Mouse (Mus musculus): ENCODE measurements around the gene Htr6.

The Htr6 gene

DNA sequence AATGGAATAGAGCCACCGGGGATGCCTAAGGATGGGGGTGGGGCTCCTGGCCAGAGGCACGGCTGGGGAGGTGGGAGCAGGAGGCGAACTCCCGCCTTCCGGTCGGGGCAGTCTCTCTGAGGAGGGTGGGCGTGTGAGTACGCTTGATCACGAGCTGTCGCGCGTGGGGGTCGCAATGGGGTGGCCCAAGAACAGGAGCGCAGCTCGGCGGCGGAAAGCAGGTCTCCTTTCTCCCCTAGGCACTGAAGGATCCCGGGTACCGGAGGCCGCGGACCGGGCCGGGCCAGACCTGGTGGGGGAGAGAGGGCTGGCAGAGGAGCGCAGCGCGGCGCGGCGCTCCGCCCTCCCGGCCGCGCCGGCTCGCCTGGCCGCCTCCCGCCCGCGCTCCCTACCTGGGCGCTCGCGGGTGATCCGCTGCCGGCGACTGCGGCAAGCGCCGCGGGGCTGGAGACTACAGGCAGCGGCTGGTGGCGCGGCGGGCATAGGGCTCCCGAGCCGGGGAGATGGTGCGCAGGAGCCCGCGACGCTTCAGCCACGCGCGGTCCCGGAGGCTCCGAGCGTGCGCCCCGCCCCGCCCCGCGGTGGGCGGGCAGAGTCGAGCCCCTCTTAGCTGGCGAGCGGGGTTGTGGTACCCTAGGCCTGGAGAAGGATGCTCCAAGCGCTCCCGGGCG, at the start of gene Htr6:
Gene Htr6, minus strand, starts transcription at position 530 of the 671 bp plus-strand sequence.
- DNase-seq (ENCODE audit: low read depth, low spot score), result no peak

DNA sequence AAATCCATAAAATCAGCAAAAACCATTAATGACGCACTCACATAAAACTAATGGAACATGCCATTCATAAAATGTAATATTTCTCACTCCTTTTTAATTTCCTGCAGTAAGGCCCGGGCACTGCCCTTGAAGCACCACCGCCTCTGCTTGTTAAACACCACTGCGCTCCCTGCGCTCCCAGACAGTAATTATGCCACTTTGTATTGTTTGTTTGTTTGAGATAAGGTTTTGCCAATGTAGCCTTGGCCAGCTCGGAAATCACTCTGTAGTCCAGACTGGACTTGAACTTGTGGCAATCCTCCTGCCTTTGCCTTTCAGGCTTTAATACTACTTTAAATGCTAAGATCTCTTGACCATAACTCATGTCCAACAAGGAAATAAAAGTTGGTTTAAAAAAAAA, 49.6 kb upstream of the Htr6 start:
- no peak for DNase-seq (ENCODE audit: low read depth, low spot score)

DNA sequence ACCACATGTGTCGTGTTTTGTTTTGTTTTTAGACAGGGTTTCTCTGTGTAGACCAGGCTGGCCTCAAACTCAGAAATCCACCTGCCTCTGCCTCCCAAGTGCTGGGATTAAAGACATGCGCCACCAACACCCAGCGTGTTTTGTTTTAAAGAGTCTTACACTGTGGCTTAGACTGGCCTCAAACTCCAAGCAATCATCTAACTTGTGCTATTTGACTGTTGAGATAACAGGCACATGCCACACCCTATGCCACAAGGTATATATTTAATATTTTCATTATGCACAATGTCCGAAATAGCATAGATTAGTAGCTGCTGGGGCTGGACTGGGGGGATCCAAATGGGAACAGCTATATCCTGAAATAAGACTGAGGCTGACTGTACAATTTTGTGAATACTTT, 47.2 kb upstream of the Htr6 start:
- DNase-seq (ENCODE audit: low read depth, low spot score), result no peak

DNA sequence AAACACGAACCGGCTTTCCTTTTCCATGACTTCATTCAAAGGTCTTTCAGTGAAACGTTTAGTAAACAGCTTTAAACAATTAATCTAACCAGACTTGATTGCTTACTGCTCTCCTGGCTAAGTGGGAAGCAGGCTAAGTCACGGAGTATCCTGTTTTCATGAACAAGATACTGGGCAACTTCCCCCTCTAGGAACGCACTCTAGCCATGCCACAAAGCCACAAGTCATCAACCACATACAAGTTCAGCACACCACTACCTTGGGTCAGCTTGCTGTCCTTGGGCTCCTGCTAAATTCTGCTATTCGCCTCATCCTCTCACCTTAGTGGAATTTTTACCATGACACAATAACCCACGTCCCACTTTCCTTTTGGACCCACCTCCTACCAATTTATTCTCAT, 45.6 kb upstream of the Htr6 start:
- DNase-seq (ENCODE audit: low read depth, low spot score), result no peak

DNA sequence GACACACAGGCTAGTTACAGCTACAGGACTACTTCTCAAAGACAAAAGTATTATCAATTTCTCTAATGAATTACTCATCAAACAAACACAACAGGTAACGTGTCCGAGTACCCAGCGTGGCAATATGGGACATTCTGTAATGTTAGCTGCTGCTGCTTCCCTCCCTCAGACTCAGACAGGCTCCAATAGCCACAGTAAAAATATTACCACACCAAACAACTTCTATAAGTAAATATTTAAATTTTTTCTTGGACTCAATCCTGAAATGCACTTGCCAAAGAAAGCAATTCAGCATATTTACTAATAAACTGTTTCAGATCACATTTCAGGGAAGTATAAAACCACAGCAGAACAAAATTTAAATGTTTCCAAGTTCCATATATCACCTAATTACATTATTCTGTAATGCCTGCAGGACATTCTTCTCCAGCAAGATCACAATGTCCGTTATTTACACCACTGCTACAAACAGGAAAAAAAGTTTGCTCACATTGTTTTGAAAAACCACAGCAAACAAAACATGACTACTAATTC, 45.0 kb upstream of the Htr6 start:
- no peak for DNase-seq (ENCODE audit: low read depth, low spot score)

DNA sequence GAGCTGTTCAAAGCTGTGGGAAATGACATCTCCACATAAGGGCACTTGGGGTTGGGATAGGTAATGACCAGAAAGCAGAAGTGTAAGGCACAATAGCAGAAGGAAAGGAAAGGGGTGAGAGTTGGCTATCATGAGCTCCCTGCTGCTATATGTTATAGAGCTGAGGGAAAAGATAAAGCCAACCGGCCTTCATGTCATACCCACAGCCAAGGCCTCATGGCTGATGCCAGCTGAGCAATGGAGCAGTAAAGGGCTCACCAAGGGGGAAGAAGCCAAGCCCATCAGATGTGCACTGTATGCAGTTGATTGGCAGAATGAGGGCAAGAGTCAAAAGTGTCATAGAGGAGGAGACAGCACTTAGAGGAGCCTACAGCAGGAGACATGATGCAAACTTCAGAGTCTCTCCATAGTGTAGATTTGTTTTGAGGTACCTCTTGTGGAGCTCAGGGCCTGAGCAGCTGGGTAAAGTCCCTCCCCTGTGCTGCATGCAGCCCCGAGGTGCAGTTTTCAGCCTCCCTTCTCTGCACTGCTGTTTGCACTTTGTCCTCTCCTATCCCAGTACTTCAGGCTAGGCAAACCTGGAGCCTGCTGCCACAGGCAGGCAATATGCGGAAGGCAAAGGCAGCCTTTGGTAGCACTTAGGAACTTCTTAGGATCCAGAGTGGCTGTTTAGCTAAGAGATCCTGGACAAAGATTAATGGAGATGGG, 41.1 kb upstream of the Htr6 start:
- DNase-seq (ENCODE audit: low read depth, low spot score), result no peak

DNA sequence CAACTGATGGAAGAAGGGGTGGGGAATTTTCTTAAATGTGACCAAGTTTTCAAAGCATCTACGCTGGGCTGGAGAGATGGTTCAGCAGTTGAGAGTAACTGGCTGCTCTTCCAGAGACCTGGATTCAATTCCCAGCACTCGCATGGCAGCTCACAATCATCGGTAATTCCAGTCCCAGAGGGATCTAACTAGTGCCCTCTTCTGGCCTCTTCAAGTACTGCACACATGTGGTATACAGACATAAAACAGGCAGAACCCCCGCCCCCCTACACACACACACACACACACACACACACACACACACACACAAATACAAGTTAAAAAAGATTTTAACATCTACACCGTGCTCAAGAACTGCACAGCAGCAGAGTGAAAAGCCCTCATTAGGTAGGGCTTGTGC, 40.4 kb upstream of the Htr6 start:
- DNase-seq (ENCODE audit: low read depth, low spot score), result no peak

DNA sequence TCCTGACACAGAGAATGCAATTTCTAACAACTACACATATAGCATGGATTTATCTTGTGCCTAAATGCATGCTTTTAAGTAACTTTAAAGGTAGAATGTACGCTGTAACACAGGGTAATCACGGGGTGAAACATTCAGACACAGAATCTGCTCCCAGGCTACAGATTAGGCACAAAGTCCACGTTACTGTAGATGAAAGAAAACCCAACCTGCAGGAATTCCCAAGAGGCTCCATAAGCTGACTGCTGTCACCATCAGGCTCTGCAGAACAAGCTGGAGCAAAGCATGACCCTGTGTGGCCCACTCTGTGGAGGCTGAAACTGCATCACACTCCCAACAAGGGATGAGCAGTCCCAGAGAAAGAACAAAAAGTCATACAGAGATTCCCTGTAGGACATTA, 37.1 kb upstream of the Htr6 start:
- no peak for DNase-seq (ENCODE audit: low read depth, low spot score)

DNA sequence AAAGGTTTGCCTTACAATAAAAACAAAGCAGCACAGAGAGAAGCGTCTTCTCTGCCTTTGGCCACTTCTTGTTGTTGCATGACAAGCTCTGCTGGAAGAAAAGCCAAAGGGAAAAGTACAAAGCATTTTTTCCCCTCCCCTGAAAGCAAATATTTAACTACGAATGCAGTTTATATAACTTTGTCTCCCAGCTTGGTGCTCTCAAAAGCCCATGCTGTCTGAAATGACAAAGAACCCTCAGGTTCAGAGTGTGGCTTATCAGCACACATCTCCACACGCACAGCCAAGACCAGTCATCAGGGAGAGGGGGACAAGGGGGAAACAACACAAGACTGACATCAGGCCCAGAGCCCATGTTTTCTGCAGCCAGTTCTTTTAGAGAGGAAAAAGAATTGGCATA, 36.1 kb upstream of the Htr6 start:
- no peak for DNase-seq (ENCODE audit: low read depth, low spot score)

DNA sequence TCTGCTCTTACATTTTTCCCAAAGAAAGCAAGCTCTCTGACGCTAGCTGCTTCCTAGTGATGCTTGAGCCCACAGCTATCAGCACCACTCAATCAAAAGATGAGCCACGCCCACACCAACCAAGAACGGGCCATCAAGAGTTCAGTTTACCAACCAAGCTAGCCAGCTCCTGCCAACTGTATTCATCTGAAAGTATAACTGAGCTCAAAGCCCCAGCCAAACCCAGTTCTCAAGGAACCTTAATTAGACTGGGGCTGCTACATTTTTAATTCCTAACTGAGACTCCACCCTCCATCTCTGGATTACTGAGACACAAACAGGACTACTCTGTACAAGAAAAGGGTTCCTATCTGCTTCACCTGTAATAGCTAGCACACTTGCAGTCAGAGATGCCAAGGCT, 35.5 kb upstream of the Htr6 start:
- no peak for DNase-seq (ENCODE audit: low read depth, low spot score)

DNA sequence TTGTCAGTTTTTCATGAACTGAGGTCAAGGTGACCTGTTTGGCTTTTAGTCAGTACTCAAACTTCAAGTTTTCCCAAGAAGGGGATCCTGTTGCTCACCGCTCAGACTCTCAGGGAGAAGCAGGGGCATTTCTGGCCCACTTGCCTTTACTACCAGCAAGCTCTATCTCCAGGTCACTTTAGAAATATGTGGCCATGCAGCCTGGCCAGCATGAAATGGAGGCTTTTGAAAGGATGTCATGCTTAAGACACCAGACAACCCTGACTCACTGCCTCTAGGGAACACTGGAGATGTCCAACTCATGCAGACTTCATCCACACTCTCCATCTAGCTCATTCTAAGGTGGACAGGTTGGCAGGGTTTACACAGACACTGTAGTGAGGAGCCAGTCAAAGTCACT, 30.1 kb upstream of the Htr6 start:
- DNase-seq (ENCODE audit: low read depth, low spot score), result no peak

DNA sequence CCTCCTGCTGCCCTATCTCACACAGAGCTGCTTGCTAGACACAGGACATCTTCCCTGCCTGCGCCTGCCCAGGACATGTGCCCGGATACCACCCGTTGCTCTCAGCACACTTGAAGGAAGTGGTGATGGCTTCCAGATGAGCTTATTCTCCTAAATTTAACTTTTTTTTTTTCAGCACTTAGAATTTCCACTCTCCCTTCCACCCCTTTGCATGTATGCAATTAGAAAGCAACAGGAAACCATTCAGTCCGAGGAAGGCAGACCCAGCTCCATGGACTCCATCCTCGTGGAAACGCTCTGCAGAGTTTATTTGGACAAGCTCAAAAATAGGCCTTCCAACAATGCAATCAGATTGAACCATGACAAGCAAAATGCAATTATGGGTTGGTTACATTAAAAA, 26.2 kb upstream of the Htr6 start:
- DNase-seq (ENCODE audit: low read depth, low spot score), result no peak

DNA sequence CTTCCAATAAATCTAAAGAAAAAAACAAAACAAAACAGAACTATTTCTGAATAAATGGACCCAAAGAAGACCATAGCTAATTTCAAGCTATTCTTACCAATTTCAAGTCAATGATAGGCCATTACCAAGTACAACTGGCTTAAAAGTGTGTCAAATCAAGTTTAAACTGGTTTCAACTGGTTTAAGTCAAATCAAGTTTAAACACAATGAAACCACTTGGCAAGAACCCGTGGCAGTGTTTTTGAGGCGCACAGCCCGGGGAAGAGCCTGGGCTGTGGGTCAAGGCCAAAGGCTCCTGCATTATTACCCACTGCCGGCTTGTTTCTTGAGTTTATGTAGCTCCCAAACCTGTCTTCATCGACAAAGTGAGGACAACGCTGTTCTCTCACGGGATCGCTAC, 25.0 kb upstream of the Htr6 start:
- DNase-seq (ENCODE audit: low read depth, low spot score), result no peak

DNA sequence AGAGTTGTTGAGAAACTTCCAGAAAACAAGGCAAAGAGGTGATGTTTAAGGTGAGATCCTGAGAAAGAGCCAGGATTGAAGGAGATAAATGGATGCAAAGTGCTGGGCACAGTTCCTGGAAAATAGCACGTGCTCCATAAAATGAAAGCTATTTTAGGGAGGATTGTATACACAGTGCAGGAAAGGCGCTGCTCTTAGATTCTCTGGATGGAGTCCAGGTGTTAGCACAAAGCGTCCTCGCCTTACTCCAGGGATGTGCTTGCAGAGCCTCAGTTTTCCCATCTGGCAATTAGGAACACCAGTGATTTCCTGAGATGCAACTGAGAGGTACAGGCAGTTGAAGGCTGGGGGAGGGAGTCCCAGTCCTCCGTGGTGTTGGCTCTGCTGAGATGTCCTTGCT, 20.8 kb upstream of the Htr6 start:
- no peak for DNase-seq (ENCODE audit: low read depth, low spot score)

DNA sequence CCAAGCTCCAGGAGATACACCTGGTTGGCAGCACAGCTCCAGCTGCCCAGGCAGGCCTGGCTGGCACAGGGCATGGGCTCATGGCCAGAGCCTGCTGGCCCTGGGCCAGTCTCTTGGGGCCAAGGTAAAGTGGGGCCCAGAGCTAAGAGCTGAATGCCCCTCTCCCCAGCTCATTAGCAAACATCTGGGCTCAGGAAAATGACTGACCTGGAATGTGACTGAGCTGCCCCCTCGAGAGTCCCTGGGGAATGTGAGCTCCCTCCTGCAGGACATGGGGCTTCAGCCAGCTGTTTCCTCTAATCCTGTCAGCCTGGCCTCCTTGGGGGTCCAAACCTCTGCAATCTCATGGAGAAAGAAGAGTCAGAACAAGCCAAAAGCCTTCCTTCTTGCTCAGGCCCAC, 20.0 kb upstream of the Htr6 start:
- no peak for DNase-seq (ENCODE audit: low read depth, low spot score)

DNA sequence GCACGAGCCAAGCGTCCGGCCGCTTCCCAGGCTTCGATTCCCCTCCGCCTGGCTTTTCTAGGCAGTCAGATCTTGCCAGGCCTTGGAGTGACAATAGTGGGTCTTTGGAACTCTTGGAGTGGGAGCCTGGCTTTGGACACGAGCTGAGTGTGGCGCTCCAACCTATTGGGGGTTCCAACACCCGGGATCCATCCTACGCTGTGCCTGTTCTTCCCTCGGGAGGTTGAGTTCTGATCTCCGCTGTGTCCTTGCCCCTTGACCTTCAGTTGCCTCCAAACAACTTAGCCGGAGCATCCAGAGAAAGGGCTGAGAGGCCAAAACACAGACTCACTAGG, 17.8 kb upstream of the Htr6 start:
- no peak for DNase-seq (ENCODE audit: low read depth, low spot score)

DNA sequence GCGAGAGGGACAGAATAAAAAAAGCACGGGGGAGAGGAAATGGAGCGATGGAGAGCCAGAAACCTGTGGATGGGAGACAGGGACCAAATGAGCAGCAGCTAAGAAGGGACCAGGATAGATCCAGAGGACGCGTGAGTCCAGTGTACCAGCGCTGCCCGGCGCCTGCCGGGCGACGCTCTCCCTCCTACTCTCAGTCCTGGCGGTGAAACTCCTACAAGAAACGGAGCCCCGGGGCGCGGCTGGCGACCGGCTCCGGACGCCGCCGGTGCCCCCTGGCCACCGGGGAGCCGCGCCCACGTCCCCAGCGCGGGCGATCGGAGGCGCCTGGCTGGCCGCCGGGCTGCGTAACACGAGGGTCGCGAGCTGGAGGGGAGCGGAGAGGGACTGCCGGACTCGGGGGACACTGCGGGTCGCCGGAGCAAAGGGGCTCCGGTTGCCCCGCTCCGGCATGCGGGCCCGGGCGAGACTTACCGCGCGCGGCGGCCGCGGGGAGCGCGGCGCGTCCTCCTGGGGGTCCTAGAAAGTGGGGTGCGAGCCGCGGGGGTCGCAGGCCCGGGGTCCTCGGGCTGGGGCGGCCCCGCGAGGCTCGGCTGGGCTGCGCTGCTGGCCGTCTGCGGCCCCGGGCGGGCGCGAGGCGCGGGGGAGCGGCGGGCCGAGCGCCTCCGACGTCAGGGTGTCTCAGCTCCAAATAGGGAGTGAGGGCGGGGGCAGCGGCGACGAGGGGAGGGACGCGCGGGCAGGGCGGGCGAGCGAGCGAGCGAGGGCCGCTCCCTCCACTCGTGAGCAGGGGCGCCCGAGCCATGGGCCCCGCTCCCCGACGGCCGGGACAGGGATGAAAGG, 17.2 kb upstream of the Htr6 start, which contains the start of gene Nbl1:
Gene Nbl1, minus strand, starts transcription at position 638 of the 840 bp plus-strand sequence.
- DNase-seq (ENCODE audit: low read depth, low spot score), result no peak

DNA sequence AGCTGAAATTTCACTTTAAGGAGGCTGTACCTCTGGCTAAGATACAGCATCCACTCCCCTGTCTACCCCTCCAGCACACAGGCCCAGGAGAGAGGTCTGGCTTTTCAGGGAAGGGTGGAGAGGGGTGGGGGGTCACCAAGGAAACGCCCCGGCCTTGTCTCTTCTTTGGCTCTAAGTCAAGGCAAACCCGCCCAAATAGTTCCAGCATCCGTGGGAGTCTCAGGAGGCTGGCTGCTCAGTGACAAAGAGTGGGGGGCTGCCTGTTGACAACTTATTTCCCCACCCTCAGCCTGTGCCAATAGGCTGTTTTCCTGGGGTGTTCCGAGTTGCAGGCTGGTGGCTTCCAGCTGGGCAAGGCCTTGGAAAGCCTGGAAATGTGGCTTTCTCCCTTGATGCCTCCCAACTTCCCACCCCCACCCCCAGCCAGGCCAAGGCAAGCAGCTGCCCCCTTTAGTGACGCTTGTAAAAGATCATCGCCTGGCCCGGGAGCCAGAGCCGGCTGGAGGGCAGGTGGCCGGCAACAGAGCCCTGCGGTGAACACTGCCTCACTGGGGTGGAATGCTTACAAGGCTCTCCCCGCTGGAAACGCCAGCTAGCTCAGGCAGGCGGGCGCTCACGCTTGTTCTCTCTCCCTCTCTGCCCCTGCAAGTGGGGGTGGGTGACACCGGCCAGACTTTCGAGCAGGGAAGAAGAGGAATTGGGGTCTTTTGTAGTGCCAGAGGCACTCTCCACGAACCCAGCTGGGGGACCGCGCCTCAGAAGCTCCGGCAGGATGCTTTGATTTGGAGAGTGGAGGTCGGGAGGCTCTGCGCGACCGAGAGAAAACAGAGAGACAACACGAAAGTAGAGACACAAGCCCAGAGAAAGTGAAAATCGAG, 16.3 kb upstream of the Htr6 start:
- no peak for DNase-seq (ENCODE audit: low read depth, low spot score)

DNA sequence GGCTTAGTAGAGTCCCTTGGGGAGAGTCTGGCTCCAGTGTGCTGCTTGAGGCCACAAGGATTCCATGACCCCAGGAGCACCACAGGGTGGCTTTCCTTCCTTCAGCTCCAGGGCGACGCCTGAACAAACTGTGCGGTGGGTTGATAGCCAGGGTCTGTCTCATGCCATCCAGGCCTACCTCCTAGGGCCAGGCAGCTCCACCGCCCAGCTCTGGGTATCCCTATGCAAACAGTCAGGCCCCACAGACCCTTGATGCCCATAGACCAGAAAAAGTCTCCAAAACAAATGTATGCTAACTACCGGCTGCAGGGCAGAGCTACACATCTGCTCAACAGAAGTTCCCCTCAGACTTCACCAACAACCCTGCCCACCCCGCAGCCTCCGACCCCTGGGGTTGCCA, 15.7 kb upstream of the Htr6 start:
- DNase-seq (ENCODE audit: low read depth, low spot score), result no peak

DNA sequence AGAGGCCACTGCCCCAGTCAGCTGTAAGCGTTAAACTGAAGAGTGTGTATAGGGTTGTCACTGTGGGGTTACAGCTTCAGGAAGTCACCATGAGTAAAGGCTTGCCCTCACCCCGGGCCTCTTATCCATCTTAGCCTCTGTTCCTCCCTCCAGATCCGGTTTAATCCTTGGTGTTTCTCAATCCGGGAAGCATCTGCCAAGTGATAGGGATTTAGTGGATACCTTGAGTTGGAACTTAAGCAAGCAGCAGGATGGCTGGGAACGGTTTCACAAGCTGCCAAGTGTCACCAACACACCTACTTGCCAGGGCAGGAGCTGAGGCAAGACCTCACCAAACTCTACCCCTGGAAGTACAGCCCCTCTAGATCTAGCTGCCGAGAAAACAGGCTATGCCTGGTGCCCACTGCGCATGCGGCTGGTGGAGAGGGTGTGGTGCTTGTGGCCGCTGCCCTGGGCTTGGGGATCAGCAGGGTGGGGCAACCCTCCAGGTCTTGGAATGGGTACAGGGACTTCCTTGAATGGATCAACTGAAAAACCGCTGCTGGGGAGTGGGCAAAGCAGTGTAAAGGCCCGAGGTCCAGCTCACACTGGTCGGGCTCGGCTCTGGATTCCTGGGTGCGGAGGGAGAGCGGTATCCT, 15.1 kb upstream of the Htr6 start:
- DNase-seq (ENCODE audit: low read depth, low spot score), result no peak
